Mouse (Mus musculus) kidney, postnatal 0 days (tissue): Measurements from ENCODE around the gene Pip4k2b. TPM values are rescaled to one million over a fixed set of nuclear protein-coding genes. Genes with fewer than 3 reads are reported as not detected.

Experiments used
- ATAC-seq: fragments of 200-750 bp; cut with Nextera tagmentation; replicated peaks from 2 replicates; pipeline ENCODE4 v1.8.0; 2017; ENCODE audit warnings: low read depth, moderate number of reproducible peaks, moderate TSS enrichment, moderate library complexity; ENCODE audit not compliant: low FRiP score
- DNase-seq: peaks from one replicate; pipeline ENCODE4 v3.0.0-alpha.2; 2016; ENCODE audit warnings: low spot score
- H3K27ac ChIP-seq: fragments of 300-500 bp; sonication (generic); 2 replicates; pipeline ENCODE4 v1.5.1; 2014; ENCODE audit warnings: mild to moderate bottlenecking
- H3K27me3 ChIP-seq: fragments of 300-500 bp; sonication (generic); 2 replicates; pipeline ENCODE4 v1.6.1; 2014; ENCODE audit warnings: low read length, mixed read lengths; ENCODE audit not compliant: insufficient read depth
- H3K36me3 ChIP-seq: fragments of 300-500 bp; sonication (generic); 2 replicates; pipeline ENCODE4 v1.6.1; 2014; ENCODE audit warnings: low read length, mixed read lengths; ENCODE audit not compliant: insufficient read depth
- H3K4me1 ChIP-seq: fragments of 300-500 bp; sonication (generic); replicated peaks from 2 replicates; pipeline ENCODE4 v1.6.1; 2014; ENCODE audit warnings: antibody characterized with exemption, low read length, mixed read lengths; ENCODE audit not compliant: insufficient read depth
- H3K4me2 ChIP-seq: fragments of 300-500 bp; sonication (generic); 2 replicates; pipeline ENCODE4 v1.6.1; 2014; ENCODE audit warnings: mild to moderate bottlenecking, low read length, moderate library complexity, mixed read lengths
- H3K4me3 ChIP-seq: fragments of 300-500 bp; sonication (generic); replicated peaks from 2 replicates; pipeline ENCODE4 v1.5.1; 2014; ENCODE audit warnings: low read depth, low read length
- H3K9ac ChIP-seq: fragments of 300-500 bp; sonication (generic); 2 replicates; pipeline ENCODE4 v1.6.1; 2014; ENCODE audit warnings: low read depth, low read length
- H3K9me3 ChIP-seq: fragments of 300-500 bp; sonication (generic); replicated peaks from 2 replicates; pipeline ENCODE4 v1.6.1; 2016; ENCODE audit warnings: low read length, inconsistent platforms, mixed read lengths
- CTCF ChIP-seq: IDR thresholded peaks from 2 replicates; pipeline ENCODE4 v1.5.1; 2016; ENCODE audit warnings: antibody characterized with exemption, low read depth, mild to moderate bottlenecking, moderate library complexity
- WGBS: fragments of 180-500 bp; shearing (Covaris S2); extraction: QIAGEN DNeasy Blood & Tissue Kit; methylation state at CpG from one replicate; pipeline ENCODE4 v1.1.7; 2014; 5-methylcytosine and 5-hydroxymethylcytosine counted together
- polyA plus RNA-seq: library from polyadenylated mRNA; unstranded; fragments of >200 nt; fragmentation: Nextera tagmentation; extraction: Ambion mirVana; gene quantifications from 2 replicates; pipeline ENCODE4 v1.2.1, GENCODE M21; 2015

Pip4k2b gene
- polyA plus RNA-seq, 1 experiment from 2014 or later: 1.5 TPM

- no peak for TF ChIP-seq CTCF
- Histone ChIP-seq H3K36me3 (peaks cover 68% of the 10 kb centered on the region), H3K4me3 (no peak overlapping the region), H3K9ac (no peak overlapping the region), H3K27ac (no peak overlapping the region), H3K4me1 (peaks cover 8% of the 10 kb centered on the region; the same call in 1 of the 2 replicates), H3K4me2 (no peak overlapping the region), H3K9me3 (no peaks in the 10 kb centered on the region), H3K27me3 (no peaks in the 10 kb centered on the region)
- 88% methylated on average over 11 of the region's 11 CpGs for WGBS
- DNase-seq (no peak), ATAC-seq (no peak)
These were observed 71.4 kb downstream of the Pip4k2b start for GRCm38 (mm10) chr11:97673148-97673547.

- Histone ChIP-seq H3K9me3 (no peaks in the 10 kb centered on the region), H3K4me1 (peaks cover 8% of the 10 kb centered on the region; the same call in 1 of the 2 replicates), H3K27ac (no peak overlapping the region), H3K27me3 (no peaks in the 10 kb centered on the region), H3K4me3 (no peak overlapping the region), H3K4me2 (no peak overlapping the region), H3K9ac (no peak overlapping the region), H3K36me3 (peaks cover 66% of the 10 kb centered on the region)
- TF ChIP-seq CTCF: no peak
- no peak for ATAC-seq
- 48% methylated on average over 2 of the region's 2 CpGs for WGBS
- no peak for DNase-seq
These were observed 73.4 kb downstream of the Pip4k2b start for GRCm38 (mm10) chr11:97671177-97671527.

- Histone ChIP-seq H3K9me3 (no peaks in the 10 kb centered on the region), H3K27me3 (no peaks in the 10 kb centered on the region), H3K4me2 (no peak overlapping the region), H3K27ac (no peak overlapping the region; the same call in none of the 2 replicates), H3K4me3 (no peak overlapping the region), H3K9ac (no peak overlapping the region), H3K4me1 (peaks cover 8% of the 10 kb centered on the region; the same call in 1 of the 2 replicates), H3K36me3 (peaks cover 67% of the 10 kb centered on the region)
- 68% methylated on average over 13 of the region's 13 CpGs for WGBS
- ATAC-seq (no peak), DNase-seq (no peak)
- peak; percentile 21; the same call in 1 of the 2 replicates for TF ChIP-seq CTCF
These were observed 74.0 kb downstream of the Pip4k2b start for GRCm38 (mm10) chr11:97670234-97671176.

- WGBS: 14% methylated on average over 6 of the region's 6 CpGs
- Histone ChIP-seq H3K27ac (peak overlapping the region; percentile 64), H3K4me2 (peak overlapping the region; percentile 7; the same call in 1 of the 2 replicates), H3K9me3 (no peaks in the 10 kb centered on the region), H3K4me3 (no peak overlapping the region), H3K9ac (no peak overlapping the region), H3K36me3 (peaks cover 64% of the 10 kb centered on the region), H3K27me3 (no peaks in the 10 kb centered on the region), H3K4me1 (peaks cover 8% of the 10 kb centered on the region; the same call in 1 of the 2 replicates)
- no peak for TF ChIP-seq CTCF
- peak; percentile 74 for DNase-seq
- ATAC-seq: peak; percentile 38; the same call in 1 of the 2 replicates
These were observed 74.7 kb downstream of the Pip4k2b start for GRCm38 (mm10) chr11:97669829-97670228.

GRCm38 (mm10) chr11:97669268-97669667 is 75.2 kb downstream of the Pip4k2b start:
- peak overlapping the region; percentile 64 for H3K27ac ChIP-seq
- H3K27me3 ChIP-seq: no peaks in the 10 kb centered on the region
- peak overlapping the region; percentile 7; the same call in 1 of the 2 replicates for H3K4me2 ChIP-seq
- no peaks in the 10 kb centered on the region for H3K9me3 ChIP-seq
- TF ChIP-seq CTCF: no peak
- WGBS: 43% methylated on average over 13 of the region's 15 CpGs
- peaks cover 58% of the 10 kb centered on the region for H3K36me3 ChIP-seq
- H3K4me3 ChIP-seq: no peak overlapping the region
- no peak overlapping the region for H3K9ac ChIP-seq
- no peak for ATAC-seq
- H3K4me1 ChIP-seq: peaks cover 8% of the 10 kb centered on the region; the same call in 1 of the 2 replicates
- DNase-seq: peak; percentile 59

- H3K9me3 ChIP-seq: no peaks in the 10 kb centered on the region
- WGBS: 85% methylated on average over 7 of the region's 7 CpGs
These were observed 76.3 kb downstream of the Pip4k2b start for GRCm38 (mm10) chr11:97668160-97668559.

More at GRCm38 (mm10) chr11:97668160-97668559, 76.3 kb downstream of the Pip4k2b start:
- H3K27me3 ChIP-seq: no peaks in the 10 kb centered on the region
- no peak overlapping the region for H3K4me3 ChIP-seq
- no peak overlapping the region for H3K27ac ChIP-seq
- H3K4me2 ChIP-seq: no peak overlapping the region
- DNase-seq: no peak
- no peak overlapping the region for H3K9ac ChIP-seq
- no peak for TF ChIP-seq CTCF
- H3K36me3 ChIP-seq: peaks cover 47% of the 10 kb centered on the region
- no peak for ATAC-seq
- H3K4me1 ChIP-seq: peaks cover 8% of the 10 kb centered on the region; the same call in 1 of the 2 replicates
